Mouse (Mus musculus) C2C12 (cell line): ENCODE measurements around the gene 6030458C11Rik. TPM values are rescaled to one million over a fixed set of nuclear protein-coding genes. Genes with fewer than 3 reads are reported as not detected.

ENCODE experiments used
- H3K27me3 ChIP-seq: one replicate; pipeline ENCODE4 v1.6.1; 2011; ENCODE audit not compliant: control insufficient read depth, insufficient read depth, insufficient read length
- H3K36me3 ChIP-seq: one replicate; pipeline ENCODE4 v1.6.1; 2011; ENCODE audit not compliant: control insufficient read depth, insufficient read depth
- H3K4me3 ChIP-seq: one replicate; pipeline ENCODE4 v1.5.1; 2011; ENCODE audit warnings: mild to moderate bottlenecking, control low read depth; ENCODE audit not compliant: poor library complexity, insufficient read depth, severe bottlenecking
- H3K79me2 ChIP-seq: one replicate; pipeline ENCODE4 v1.6.1; 2011; ENCODE audit not compliant: control insufficient read depth, insufficient read depth
- H3K79me3 ChIP-seq: one replicate; pipeline ENCODE4 v1.6.1; 2011; ENCODE audit warnings: low read depth, control low read depth
- H3ac ChIP-seq: one replicate; pipeline ENCODE3; 2011; ENCODE audit warnings: low read depth; ENCODE audit not compliant: control insufficient read depth, insufficient read length
- CEBPB ChIP-seq: IDR thresholded peaks from one replicate; pipeline ENCODE4 v1.6.1; 2011; ENCODE audit warnings: low read depth, mild to moderate bottlenecking, control low read depth, moderate library complexity
- CTCF ChIP-seq: IDR thresholded peaks from one replicate; pipeline ENCODE4 v1.5.1; 2011; ENCODE audit not compliant: control insufficient read depth, insufficient read depth, insufficient read length
- FOSL1 ChIP-seq: IDR thresholded peaks from one replicate; pipeline ENCODE4 v1.8.0; 2011; ENCODE audit warnings: mild to moderate bottlenecking, low read length; ENCODE audit not compliant: poor library complexity, insufficient read depth, severe bottlenecking
- MAX ChIP-seq: IDR thresholded peaks from one replicate; pipeline ENCODE4 v1.6.1; 2011; ENCODE audit warnings: mild to moderate bottlenecking, control low read depth
- MYOD1 ChIP-seq: IDR thresholded peaks from one replicate; pipeline ENCODE4 v1.6.1; 2011; ENCODE audit warnings: low read depth; ENCODE audit not compliant: control insufficient read depth, insufficient read length
- MYOG ChIP-seq: IDR thresholded peaks from one replicate; pipeline ENCODE4 v1.6.1; 2011; ENCODE audit not compliant: control insufficient read depth, insufficient read length; ENCODE audit errors: extremely low read depth
- USF1 ChIP-seq: IDR thresholded peaks from one replicate; pipeline ENCODE4 v1.6.1; 2011; ENCODE audit warnings: low read depth, mild to moderate bottlenecking, control low read depth, moderate library complexity
- polyA plus RNA-seq: library from polyadenylated mRNA; unstranded; fragments of >200 nt; fragmentation: generic; extraction: Trizol; gene quantifications from one replicate; pipeline ENCODE4 v1.2.1, GENCODE M21; 2012; ENCODE audit warnings: missing spikeins

Gene 6030458C11Rik
- polyA plus RNA-seq, 1 experiment = 7.5 TPM

- peaks cover 64% of the 10 kb centered on the region for H3K36me3 ChIP-seq
- no peaks in the 10 kb centered on the region for H3K27me3 ChIP-seq
- peak overlapping the region; percentile 98 for H3K4me3 ChIP-seq
- H3K79me2 ChIP-seq = peaks cover 49% of the 10 kb centered on the region
- H3ac ChIP-seq = peak overlapping the region; percentile 98
- peaks cover 25% of the 10 kb centered on the region for H3K79me3 ChIP-seq
- TF ChIP-seq CEBPB (no peak), USF1 (no peak), MYOG (no peak), MYOD1 (no peak), MAX (no peak), FOSL1 (no peak), CTCF (no peak)
Observed at GRCm38 (mm10) chr15:12824965-12825364, 516 bp upstream of the 6030458C11Rik start.

- H3K79me3 ChIP-seq = peaks cover 25% of the 10 kb centered on the region
- peak overlapping the region; percentile 97 for H3ac ChIP-seq
- peaks cover 64% of the 10 kb centered on the region for H3K36me3 ChIP-seq
- peak overlapping the region; percentile 98 for H3K4me3 ChIP-seq
- no peak for TF ChIP-seq USF1
- no peaks in the 10 kb centered on the region for H3K27me3 ChIP-seq
- H3K79me2 ChIP-seq = peaks cover 49% of the 10 kb centered on the region
Observed at GRCm38 (mm10) chr15:12823455-12824119, 862 bp downstream of the 6030458C11Rik start.

- Histone ChIP-seq H3K36me3 (peaks cover 61% of the 10 kb centered on the region), H3K4me3 (no peak overlapping the region), H3K27me3 (no peaks in the 10 kb centered on the region)
Observed at GRCm38 (mm10) chr15:12822416-12823395, 1.7 kb downstream of the 6030458C11Rik start.

GRCm38 (mm10) chr15:12817592-12817991 is 6.9 kb downstream of the 6030458C11Rik start:
- peaks cover 92% of the 10 kb centered on the region for H3K36me3 ChIP-seq
- H3K27me3 ChIP-seq = no peaks in the 10 kb centered on the region
- H3K4me3 ChIP-seq = no peak overlapping the region
- TF ChIP-seq MYOG = no peak
- no peak for TF ChIP-seq USF1
- no peak for TF ChIP-seq MYOD1
- no peak for TF ChIP-seq FOSL1
- TF ChIP-seq MAX = no peak
- TF ChIP-seq CTCF = no peak
- no peak for TF ChIP-seq CEBPB
- no peak overlapping the region for H3ac ChIP-seq
- no peaks in the 10 kb centered on the region for H3K79me3 ChIP-seq
- peaks cover 3% of the 10 kb centered on the region for H3K79me2 ChIP-seq

More at GRCm38 (mm10) chr15:12822416-12823395, 1.7 kb downstream of the 6030458C11Rik start:
- peaks cover 23% of the 10 kb centered on the region for H3K79me3 ChIP-seq
- TF ChIP-seq FOSL1 (no peak), MAX (no peak), MYOD1 (no peak), CEBPB (no peak), CTCF (no peak), USF1 (no peak), MYOG (no peak)
- H3K79me2 ChIP-seq = peaks cover 49% of the 10 kb centered on the region
- no peak overlapping the region for H3ac ChIP-seq

- no peaks in the 10 kb centered on the region for H3K79me2 ChIP-seq
- no peak overlapping the region for H3ac ChIP-seq
- TF ChIP-seq USF1 = no peak
- TF ChIP-seq CTCF = no peak
- TF ChIP-seq CEBPB = no peak
- TF ChIP-seq MYOD1 = no peak
- TF ChIP-seq MYOG = no peak
- no peak for TF ChIP-seq FOSL1
- no peak for TF ChIP-seq MAX
- H3K79me3 ChIP-seq = no peaks in the 10 kb centered on the region
- no peaks in the 10 kb centered on the region for H3K27me3 ChIP-seq
- H3K36me3 ChIP-seq = peaks cover 87% of the 10 kb centered on the region
- H3K4me3 ChIP-seq = no peak overlapping the region
Observed at GRCm38 (mm10) chr15:12812646-12813045, 11.8 kb downstream of the 6030458C11Rik start.
